9 mouse cellular contexts compared by ENCODE assay signal in genomic region chr5:90383080-90383479, GRCm38 (mm10). TPM values are rescaled to one million over a fixed set of nuclear protein-coding genes. Genes with fewer than 3 reads are reported as not detected.
DNase-seq lines count a peak whose midpoint lies in the region; ATAC-seq and TF ChIP-seq lines count a peak whose summit lies in the region.
"Had no signal": no experiment of that assay in that cellular context is flagged by ENCODE, and none has a peak within 500 bp of the region (broad histone marks: within the 10 kb centered on the region; RNA-seq: fewer than 3 reads in every experiment).

No protein-coding gene starts in this region.

- no peak overlapping the region for H3K4me3 ChIP-seq in kidney, embryonic 14.5 days (ENCODE audit: low read length)
- H3K4me3 ChIP-seq in MEL (ENCODE audit: control insufficient read depth in 1 of 2, insufficient read depth in 1 of 2, low read depth in 2 of 2, low read length in 2 of 2) = no peak overlapping the region
- no peak overlapping the region for H3K4me3 ChIP-seq in forebrain, embryonic 15.5 days
- H3K4me3 ChIP-seq: neural tube, embryonic 12.5 days had no signal

- peak; percentile 13 for TF ChIP-seq RAD21 in MEL (IDR thresholded peaks at IDR 0.05; ENCODE audit: low read depth, low read length)

- TF ChIP-seq EP300 in MEL (IDR thresholded peaks at IDR 0.05; ENCODE audit: low read depth in 1 of 2, low read length in 2 of 2) = no peak

- peak; percentile 32 to 54 (median 39); a peak in 5 of 6 replicates for TF ChIP-seq CTCF in MEL (IDR thresholded peaks at IDR 0.05 in 2 of 3, conservative IDR thresholded peaks at IDR 0.05 in 1 of 3; ENCODE audit: control insufficient read depth in 1 of 3, insufficient read depth in 1 of 3, low read depth in 2 of 3, low read length in 3 of 3, poor library complexity in 1 of 3, severe bottlenecking in 1 of 3)

- H3K27me3 ChIP-seq in kidney, embryonic 14.5 days (ENCODE audit: control insufficient read depth, insufficient read depth, low read length) = no peaks in the 10 kb centered on the region
- H3K27me3 ChIP-seq in MEL (ENCODE audit: control insufficient read depth in 1 of 2, insufficient read depth in 2 of 2, low read length in 2 of 2) = no peaks in the 10 kb centered on the region; a peak in 1 of 4 replicates
- no peaks in the 10 kb centered on the region for H3K27me3 ChIP-seq in forebrain, embryonic 15.5 days
- H3K27me3 ChIP-seq: neural tube, embryonic 12.5 days had no signal

- H3K27ac ChIP-seq in kidney, embryonic 14.5 days (ENCODE audit: low read depth, low read length) = no peak overlapping the region
- H3K27ac ChIP-seq in MEL (ENCODE audit: control insufficient read depth, low read depth, low read length) = no peak overlapping the region
- H3K27ac ChIP-seq in forebrain, embryonic 15.5 days (replicated peaks) = no peak overlapping the region
- H3K27ac ChIP-seq: neural tube, embryonic 12.5 days had no signal

- H3K4me2 ChIP-seq in kidney, embryonic 14.5 days (replicated peaks; ENCODE audit: low read depth, low read length) = no peak overlapping the region
- H3K4me2 ChIP-seq in forebrain, embryonic 15.5 days (replicated peaks) = no peak overlapping the region
- H3K4me2 ChIP-seq: neural tube, embryonic 12.5 days had no signal

- H3K9me3 ChIP-seq in kidney, embryonic 14.5 days (ENCODE audit: control insufficient read depth, low read length) = no peaks in the 10 kb centered on the region
- no peaks in the 10 kb centered on the region for H3K9me3 ChIP-seq in MEL (replicated peaks; ENCODE audit: insufficient read depth, low read length)
- H3K9me3 ChIP-seq in forebrain, embryonic 15.5 days = no peaks in the 10 kb centered on the region
- H3K9me3 ChIP-seq: neural tube, embryonic 12.5 days had no signal

- no peaks in the 10 kb centered on the region for H3K4me1 ChIP-seq in kidney, embryonic 14.5 days (ENCODE audit: control insufficient read depth, insufficient read depth, low read length)
- no peaks in the 10 kb centered on the region for H3K4me1 ChIP-seq in MEL (ENCODE audit: control insufficient read depth in 1 of 2, insufficient read depth in 2 of 2, low read length in 2 of 2)
- H3K4me1 ChIP-seq in forebrain, embryonic 15.5 days = no peaks in the 10 kb centered on the region
- H3K4me1 ChIP-seq: neural tube, embryonic 12.5 days had no signal

- no peaks in the 10 kb centered on the region for H3K79me2 ChIP-seq in MEL (ENCODE audit: control insufficient read depth, insufficient read depth, low read length, poor library complexity)

- WGBS in kidney, embryonic 14.5 days = 55% methylated on average over 1 of the region's 1 CpGs
- WGBS in forebrain, embryonic 15.5 days = 65% methylated on average over 1 of the region's 1 CpGs

- H3K9ac ChIP-seq in kidney, embryonic 14.5 days (ENCODE audit: low read depth, low read length) = no peak overlapping the region
- H3K9ac ChIP-seq in MEL (ENCODE audit: control insufficient read depth, low read depth, low read length, poor library complexity, severe bottlenecking) = no peak overlapping the region
- H3K9ac ChIP-seq in forebrain, embryonic 15.5 days (replicated peaks) = no peak overlapping the region
- H3K9ac ChIP-seq: neural tube, embryonic 12.5 days had no signal

- H3K36me3 ChIP-seq in kidney, embryonic 14.5 days (ENCODE audit: control insufficient read depth, insufficient read depth, low read length) = no peaks in the 10 kb centered on the region
- no peaks in the 10 kb centered on the region for H3K36me3 ChIP-seq in MEL (ENCODE audit: control insufficient read depth in 1 of 2, insufficient read depth in 2 of 2, low read length in 2 of 2)
- no peaks in the 10 kb centered on the region for H3K36me3 ChIP-seq in forebrain, embryonic 15.5 days
- H3K36me3 ChIP-seq: neural tube, embryonic 12.5 days had no signal

- intact Hi-C loops in heart, postnatal 14 days (cut with DNase I) = no loop called here

- TF ChIP-seq POLR2A in MEL (IDR thresholded peaks at IDR 0.05; ENCODE audit: control insufficient read depth in 1 of 2, insufficient read depth in 1 of 2, low read depth in 1 of 2, low read length in 2 of 2, poor library complexity in 1 of 2) = no peak

- no peak for ATAC-seq in kidney, embryonic 14.5 days (ENCODE audit: low FRiP score, low TSS enrichment)
- peak; percentile 59 to 77; a peak in 3 of 4 replicates for ATAC-seq in hematopoietic stem cell, adult 5-6 weeks (replicated peaks in 1 of 2; ENCODE audit: insufficient read depth in 1 of 2, low FRiP score in 2 of 2, low TSS enrichment in 1 of 2, low read depth in 1 of 2, poor library complexity in 2 of 2, severe bottlenecking in 2 of 2)
- ATAC-seq in neutrophil, adult 5-6 weeks (ENCODE audit: extremely low read depth, insufficient number of reproducible peaks, low FRiP score, poor library complexity, severe bottlenecking) = peak; percentile 60
- no peak for ATAC-seq in forebrain, embryonic 15.5 days (replicated peaks)

- DNase-seq in kidney, adult 18-20 months = peak; percentile 33
- peak; percentile 46 for DNase-seq in MEL (ENCODE audit: low read depth, low spot score)
- DNase-seq in heart, postnatal 14 days = no peak
- DNase-seq in testis, postnatal 10 days (ENCODE audit: low spot score) = no peak

TF ChIP-seq in MEL, 35 proteins besides CTCF, POLR2A, EP300 and RAD21:
- TF ChIP-seq NELFE (IDR thresholded peaks at IDR 0.05; ENCODE audit: low read depth, low read length) = no peak
- TF ChIP-seq TCF12 (IDR thresholded peaks at IDR 0.05; ENCODE audit: low read depth, low read length) = no peak
- TF ChIP-seq HCFC1 (IDR thresholded peaks at IDR 0.05; ENCODE audit: low read depth, low read length) = no peak
- TF ChIP-seq ELF1 (IDR thresholded peaks at IDR 0.05; ENCODE audit: low read depth, low read length) = no peak
- TF ChIP-seq MEF2A (IDR thresholded peaks at IDR 0.05; ENCODE audit: extremely low read depth, insufficient replicate concordance, low read depth, low read length, poor library complexity, severe bottlenecking) = no peak
- peak; percentile 41 for TF ChIP-seq SMC3 (IDR thresholded peaks at IDR 0.05; ENCODE audit: low read depth, low read length)

RNA-seq across cellular contexts. Expression of gene Gm9958, which starts 16.1 kb away (rescaled TPM):
- polyA plus RNA-seq in kidney, embryonic 14.5 days (2014; fragmentation: Nextera tagmentation; extraction: Ambion mirVana) = 6.7 and 7.1 TPM in 2 replicates
- total RNA-seq in MEL (2012; rRNA removed) = 0.33 and 0.77 TPM in 2 replicates
- polyA plus RNA-seq in MEL (2012; ENCODE audit: insufficient read depth in 1 of 2, insufficient read length in 2 of 2, low read depth in 1 of 2, low replicate concordance in 2 of 2, missing spikeins in 1 of 2) = 1 to 10 TPM in 1 of 2 experiments, not detected in 1; 1.6 TPM
- total RNA-seq in hematopoietic stem cell, adult 5-6 weeks (2017) = 3.3 and 6.0 TPM in 2 replicates
- 3.5 and 4.4 TPM in 2 replicates for total RNA-seq in neutrophil, adult 5-6 weeks (2017)
- polyA plus RNA-seq in forebrain, embryonic 15.5 days (2015; fragmentation: Nextera tagmentation; extraction: Ambion mirVana) = 5.7 and 6.1 TPM in 2 replicates
- total RNA-seq in heart, postnatal 14 days (2021) = 1 to 10 TPM in 1 of 2 experiments, under 1 TPM in 1; 1.00 to 1.0 TPM

RNA-seq across cellular contexts. Expression of gene Ankrd17, which starts 16.7 kb away (rescaled TPM):
- polyA plus RNA-seq in kidney, embryonic 14.5 days (2014; fragmentation: Nextera tagmentation; extraction: Ambion mirVana) = 40.0 and 41.2 TPM in 2 replicates
- total RNA-seq in MEL (2012; rRNA removed) = 34.6 and 37.5 TPM in 2 replicates
- polyA plus RNA-seq in MEL (2012; ENCODE audit: insufficient read depth in 1 of 2, insufficient read length in 2 of 2, low read depth in 1 of 2, low replicate concordance in 2 of 2, missing spikeins in 1 of 2) = 10 to 100 TPM; 35.0 to 67.3 TPM
- total RNA-seq in hematopoietic stem cell, adult 5-6 weeks (2017) = 136 TPM in 2 replicates
- 135 and 138 TPM in 2 replicates for total RNA-seq in neutrophil, adult 5-6 weeks (2017)
- 29.7 and 30.2 TPM in 2 replicates for polyA plus RNA-seq in forebrain, embryonic 15.5 days (2015; fragmentation: Nextera tagmentation; extraction: Ambion mirVana)
- total RNA-seq in heart, postnatal 14 days (2021) = 10 to 100 TPM; 71.4 to 74.4 TPM

Comparison
In these comparisons a context has a peak if more than half of its experiments do, and no peak if none do; other contexts are left out.
1. DNase-seq: peak in kidney, adult 18-20 months (single experiment) and MEL (single experiment); none in heart, postnatal 14 days (0 of 2) and testis, postnatal 10 days (single experiment).
2. ATAC-seq: peak in hematopoietic stem cell, adult 5-6 weeks (2 of 2) and neutrophil, adult 5-6 weeks (single experiment); none in kidney, embryonic 14.5 days (single experiment) and forebrain, embryonic 15.5 days (single experiment).